Mouse (Mus musculus): Measurements from ENCODE around the gene 2410141K09Rik. TPM values are rescaled to one million over a fixed set of nuclear protein-coding genes. Genes with fewer than 3 reads are reported as not detected.

Gene 2410141K09Rik
- not detected in 2 replicates for polyA plus RNA-seq (2012; rRNA removed)

DNA sequence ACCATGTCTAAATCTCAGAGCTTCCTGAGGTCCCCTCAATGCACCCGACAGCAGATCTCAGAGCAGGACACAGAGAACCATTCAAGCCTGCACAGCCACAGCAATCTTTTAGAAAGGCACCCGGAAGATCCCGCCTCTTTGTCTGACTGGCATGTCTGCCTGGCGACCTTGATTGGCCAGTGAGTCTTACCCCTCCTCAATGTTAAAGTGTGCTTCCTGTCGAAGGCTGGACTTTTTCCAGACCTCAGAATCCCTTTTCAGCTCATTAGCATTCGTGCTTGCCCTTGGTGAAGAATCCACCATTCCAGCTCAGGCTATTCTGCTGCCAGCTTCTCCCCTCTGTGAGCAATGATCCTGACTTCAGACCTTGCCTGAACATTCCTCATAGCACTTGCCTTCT, at the start of gene 2410141K09Rik:
2410141K09Rik (minus strand) TSS at position 101 of the 400 bp plus-strand sequence.

Other genes with a start within 250 kb of the 2410141K09Rik start
- not detected in 2 replicates for gene Gm10772, start 213.5 kb downstream of the 2410141K09Rik start, polyA plus RNA-seq (2012; rRNA removed)

Data from central nervous system, embryonic 18 days (tissue).